In the genomic region with DNA sequence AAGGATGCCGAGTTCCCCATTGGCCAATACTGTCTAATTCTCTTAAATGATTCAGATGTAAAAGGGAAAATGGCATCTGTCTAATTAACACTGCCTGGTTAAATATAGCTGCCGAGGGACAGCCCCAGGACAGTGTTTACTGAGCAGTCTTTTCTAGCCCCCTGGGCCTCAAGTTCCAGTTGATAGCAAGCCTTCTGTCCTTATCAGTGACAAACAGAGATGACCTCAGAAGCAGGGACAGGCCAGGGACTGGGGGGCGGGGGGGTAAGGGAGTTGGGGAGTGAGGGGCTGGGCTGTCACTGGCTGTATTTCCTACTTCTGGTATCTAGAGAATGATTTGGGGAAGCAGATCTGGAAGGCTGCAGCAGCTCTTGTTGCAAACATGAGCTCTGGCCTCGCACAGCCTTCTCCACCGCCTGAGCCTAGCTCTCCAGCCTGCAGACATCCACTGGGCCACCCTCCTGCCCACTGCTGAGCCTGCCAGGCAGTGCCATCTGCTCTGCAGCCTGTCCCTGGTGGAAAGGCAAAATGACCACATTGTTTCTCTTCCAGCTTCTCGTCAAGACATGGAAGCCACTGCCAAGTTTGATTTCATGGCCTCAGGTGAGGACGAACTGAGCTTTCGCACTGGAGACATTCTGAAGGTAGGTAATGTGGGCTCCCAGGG, we compare ENCODE assay signal across 10 mouse cellular contexts. TPM values are rescaled to one million over a fixed set of nuclear protein-coding genes. Genes with fewer than 3 reads are reported as not detected.
DNase-seq lines count a peak whose midpoint lies in the region; ATAC-seq and TF ChIP-seq lines count a peak whose summit lies in the region.
"Had no signal": no experiment of that assay in that cellular context is flagged by ENCODE, and none has a peak within 500 bp of the region (broad histone marks: within the 10 kb centered on the region; RNA-seq: fewer than 3 reads in every experiment).

No protein-coding gene starts in this region.

- 0 out of 2 replicates have a peak, but pooled peaks have one; percentile 37 for TF ChIP-seq POLR2A in bone marrow, adult 2 months (IDR thresholded peaks at IDR 0.05; ENCODE audit: borderline replicate concordance, control insufficient read depth, low read depth, low read length)

- WGBS in hindbrain, embryonic 12.5 days, result 63% methylated on average over 8 of the region's 8 CpGs
- 76% methylated on average over 8 of the region's 8 CpGs for WGBS in hindbrain, embryonic 11.5 days
- WGBS in bone marrow, adult 2 months, result 41% methylated on average over 8 of the region's 8 CpGs
- 67% methylated on average over 8 of the region's 8 CpGs for WGBS in embryonic facial prominence, embryonic 10.5 days
- WGBS in lung, postnatal 0 days, result 44% methylated on average over 8 of the region's 8 CpGs
- 57% methylated on average over 8 of the region's 8 CpGs for WGBS in midbrain, embryonic 15.5 days

- no peak overlapping the region for H3K4me3 ChIP-seq in hindbrain, embryonic 12.5 days
- H3K4me3 ChIP-seq in hindbrain, embryonic 11.5 days (ENCODE audit: low read depth, low read length), result no peak overlapping the region
- H3K4me3 ChIP-seq in bone marrow, adult 2 months (replicated peaks; ENCODE audit: control insufficient read depth, low read depth, low read length), result peak overlapping the region; percentile 79
- no peak overlapping the region; the same call in 1 of the 2 replicates for H3K4me3 ChIP-seq in embryonic facial prominence, embryonic 10.5 days
- H3K4me3 ChIP-seq in lung, postnatal 0 days (ENCODE audit: low read depth, low read length), result no peak overlapping the region
- no peak overlapping the region for H3K4me3 ChIP-seq in midbrain, embryonic 15.5 days

- H3K27me3 ChIP-seq in hindbrain, embryonic 12.5 days, result no peaks in the 10 kb centered on the region
- no peaks in the 10 kb centered on the region for H3K27me3 ChIP-seq in hindbrain, embryonic 11.5 days (ENCODE audit: control insufficient read depth, insufficient read depth, low read length)
- H3K27me3 ChIP-seq in embryonic facial prominence, embryonic 10.5 days (replicated peaks; ENCODE audit: low read depth, poor library complexity, severe bottlenecking), result peaks cover 22% of the 10 kb centered on the region
- no peaks in the 10 kb centered on the region for H3K27me3 ChIP-seq in lung, postnatal 0 days (replicated peaks; ENCODE audit: insufficient read depth, low read length)
- H3K27me3 ChIP-seq in midbrain, embryonic 15.5 days (replicated peaks), result no peaks in the 10 kb centered on the region

- no peak for ATAC-seq in hindbrain, embryonic 12.5 days (ENCODE audit: low FRiP score)
- ATAC-seq in hindbrain, embryonic 11.5 days (ENCODE audit: low FRiP score), result no peak
- peak; percentile 76 for ATAC-seq in megakaryocyte-erythroid progenitor cell, adult 5-6 weeks (replicated peaks; ENCODE audit: low FRiP score, low TSS enrichment, poor library complexity, severe bottlenecking)
- ATAC-seq in lung, postnatal 0 days, result no peak; the same call in 1 of the 2 replicates
- no peak for ATAC-seq in midbrain, embryonic 15.5 days (replicated peaks)

- no peak overlapping the region for H3K4me2 ChIP-seq in hindbrain, embryonic 12.5 days (replicated peaks)
- H3K4me2 ChIP-seq in hindbrain, embryonic 11.5 days (replicated peaks; ENCODE audit: low read depth, low read length), result no peak overlapping the region
- no peak overlapping the region for H3K4me2 ChIP-seq in lung, postnatal 0 days (replicated peaks; ENCODE audit: low read depth, low read length)
- no peak overlapping the region for H3K4me2 ChIP-seq in midbrain, embryonic 15.5 days

- peaks cover 6% of the 10 kb centered on the region; the same call in 1 of the 2 replicates for H3K4me1 ChIP-seq in hindbrain, embryonic 12.5 days
- no peaks in the 10 kb centered on the region for H3K4me1 ChIP-seq in hindbrain, embryonic 11.5 days (replicated peaks; ENCODE audit: control insufficient read depth, insufficient read depth, low read length)
- H3K4me1 ChIP-seq in bone marrow, adult 2 months (ENCODE audit: control insufficient read depth, insufficient read depth, low read length), result peaks cover 7% of the 10 kb centered on the region
- H3K4me1 ChIP-seq in embryonic facial prominence, embryonic 10.5 days, result peaks cover 14% of the 10 kb centered on the region
- H3K4me1 ChIP-seq in lung, postnatal 0 days (ENCODE audit: insufficient read depth, low read depth, low read length), result no peaks in the 10 kb centered on the region
- no peaks in the 10 kb centered on the region for H3K4me1 ChIP-seq in midbrain, embryonic 15.5 days

- H3K9me3 ChIP-seq in hindbrain, embryonic 12.5 days (replicated peaks), result no peaks in the 10 kb centered on the region
- H3K9me3 ChIP-seq in hindbrain, embryonic 11.5 days (ENCODE audit: control insufficient read depth, low read length), result no peaks in the 10 kb centered on the region
- H3K9me3 ChIP-seq in embryonic facial prominence, embryonic 10.5 days, result no peaks in the 10 kb centered on the region
- H3K9me3 ChIP-seq in lung, postnatal 0 days (ENCODE audit: low read length), result no peaks in the 10 kb centered on the region
- H3K9me3 ChIP-seq in midbrain, embryonic 15.5 days, result no peaks in the 10 kb centered on the region

- no peak overlapping the region for H3K9ac ChIP-seq in hindbrain, embryonic 12.5 days
- no peak overlapping the region for H3K9ac ChIP-seq in hindbrain, embryonic 11.5 days (ENCODE audit: low read depth, low read length)
- H3K9ac ChIP-seq in lung, postnatal 0 days (replicated peaks; ENCODE audit: low read depth), result no peak overlapping the region
- no peak overlapping the region for H3K9ac ChIP-seq in midbrain, embryonic 15.5 days

- H3K27ac ChIP-seq in hindbrain, embryonic 12.5 days, result peak overlapping the region; percentile 55; the same call in 1 of the 2 replicates
- H3K27ac ChIP-seq in hindbrain, embryonic 11.5 days (ENCODE audit: low read depth, low read length), result no peak overlapping the region
- peak overlapping the region; percentile 95 for H3K27ac ChIP-seq in bone marrow, adult 2 months (ENCODE audit: control insufficient read depth, insufficient read depth, low read depth, low read length, poor library complexity)
- H3K27ac ChIP-seq in embryonic facial prominence, embryonic 10.5 days (replicated peaks), result peak overlapping the region; percentile 65
- H3K27ac ChIP-seq in lung, postnatal 0 days (ENCODE audit: low read length), result no peak overlapping the region
- no peak overlapping the region for H3K27ac ChIP-seq in midbrain, embryonic 15.5 days

- TF ChIP-seq EP300 in lung, postnatal 0 days (IDR thresholded peaks at IDR 0.05), result no peak

- no peak for TF ChIP-seq CTCF in bone marrow, adult 2 months (IDR thresholded peaks at IDR 0.05; ENCODE audit: control insufficient read depth, insufficient read depth, low read length)
- TF ChIP-seq CTCF in lung, postnatal 0 days (IDR thresholded peaks at IDR 0.05), result no peak

- no peaks in the 10 kb centered on the region for H3K36me3 ChIP-seq in hindbrain, embryonic 12.5 days
- H3K36me3 ChIP-seq in hindbrain, embryonic 11.5 days (ENCODE audit: control insufficient read depth, insufficient read depth, low read length), result no peaks in the 10 kb centered on the region
- H3K36me3 ChIP-seq in embryonic facial prominence, embryonic 10.5 days (replicated peaks), result no peaks in the 10 kb centered on the region
- H3K36me3 ChIP-seq in lung, postnatal 0 days (ENCODE audit: insufficient read depth, low read length), result no peaks in the 10 kb centered on the region
- H3K36me3 ChIP-seq in midbrain, embryonic 15.5 days (replicated peaks), result no peaks in the 10 kb centered on the region

- DNase-seq in hindbrain, embryonic 11.5 days (ENCODE audit: low spot score), result no peak
- DNase-seq in embryonic facial prominence, embryonic 10.5 days (ENCODE audit: low spot score), result no peak
- DNase-seq in left cerebral cortex, adult 18-20 months (ENCODE audit: low spot score in 2 of 2), result no peak
- DNase-seq in lung, postnatal 0 days (ENCODE audit: low spot score), result no peak

RNA-seq across cellular contexts. Expression of a gene that starts 48.3 kb away (rescaled TPM):
- 0.36 and 0.74 TPM in 2 replicates for polyA plus RNA-seq in hindbrain, embryonic 12.5 days (2016; fragmentation: Nextera tagmentation; extraction: Ambion mirVana)
- polyA plus RNA-seq in hindbrain, embryonic 11.5 days (2014; fragmentation: Nextera tagmentation; extraction: Ambion mirVana), result 0.11 TPM in 2 replicates
- polyA plus RNA-seq in bone marrow, adult 2 months (2011; ENCODE audit: insufficient read depth, insufficient read length, low replicate concordance, missing spikeins), result 0.54 TPM in 1 of 2 replicates, not detected in the other
- 3.6 and 4.8 TPM in 2 replicates for polyA plus RNA-seq in embryonic facial prominence, embryonic 10.5 days (2016; fragmentation: Nextera tagmentation; extraction: Ambion mirVana)
- not detected in 2 replicates for total RNA-seq in megakaryocyte-erythroid progenitor cell, adult 5-6 weeks (2014; fragmentation: Nextera tagmentation)
- total RNA-seq in megakaryocyte-erythroid progenitor cell, adult 5-6 weeks (2017), result not detected in 2 replicates
- under 1 TPM; 0.16 to 0.54 TPM for total RNA-seq in left cerebral cortex, adult 18-20 months (2021)
- polyA plus RNA-seq in lung, postnatal 0 days (2015; fragmentation: Nextera tagmentation; extraction: Ambion mirVana), result 0.73 and 0.80 TPM in 2 replicates
- 0.36 and 0.52 TPM in 2 replicates for polyA plus RNA-seq in midbrain, embryonic 15.5 days (2015; fragmentation: Nextera tagmentation; extraction: Ambion mirVana)

RNA-seq across cellular contexts. Expression of a gene that starts 50.9 kb away (rescaled TPM):
- 3.0 and 3.8 TPM in 2 replicates for polyA plus RNA-seq in hindbrain, embryonic 12.5 days (2016; fragmentation: Nextera tagmentation; extraction: Ambion mirVana)
- polyA plus RNA-seq in hindbrain, embryonic 11.5 days (2014; fragmentation: Nextera tagmentation; extraction: Ambion mirVana), result 3.0 and 3.9 TPM in 2 replicates
- 36.0 and 52.0 TPM in 2 replicates for polyA plus RNA-seq in bone marrow, adult 2 months (2011; ENCODE audit: insufficient read depth, insufficient read length, low replicate concordance, missing spikeins)
- polyA plus RNA-seq in embryonic facial prominence, embryonic 10.5 days (2016; fragmentation: Nextera tagmentation; extraction: Ambion mirVana), result 0.72 and 1.0 TPM in 2 replicates
- total RNA-seq in megakaryocyte-erythroid progenitor cell, adult 5-6 weeks (2014; fragmentation: Nextera tagmentation), result 2.0 and 7.1 TPM in 2 replicates
- total RNA-seq in megakaryocyte-erythroid progenitor cell, adult 5-6 weeks (2017), result 1.1 and 7.0 TPM in 2 replicates
- total RNA-seq in left cerebral cortex, adult 18-20 months (2021), result under 1 TPM; 0.33 to 0.56 TPM
- 1.9 and 2.2 TPM in 2 replicates for polyA plus RNA-seq in lung, postnatal 0 days (2015; fragmentation: Nextera tagmentation; extraction: Ambion mirVana)
- 0.41 and 0.46 TPM in 2 replicates for polyA plus RNA-seq in midbrain, embryonic 15.5 days (2015; fragmentation: Nextera tagmentation; extraction: Ambion mirVana)

RNA-seq across cellular contexts. Expression of a gene that starts 58.3 kb away (rescaled TPM):
- polyA plus RNA-seq in hindbrain, embryonic 12.5 days (2016; fragmentation: Nextera tagmentation; extraction: Ambion mirVana), result not detected in 2 replicates
- polyA plus RNA-seq in hindbrain, embryonic 11.5 days (2014; fragmentation: Nextera tagmentation; extraction: Ambion mirVana), result not detected in 2 replicates
- 0.72 TPM in 1 of 2 replicates, not detected in the other for polyA plus RNA-seq in bone marrow, adult 2 months (2011; ENCODE audit: insufficient read depth, insufficient read length, low replicate concordance, missing spikeins)
- polyA plus RNA-seq in embryonic facial prominence, embryonic 10.5 days (2016; fragmentation: Nextera tagmentation; extraction: Ambion mirVana), result not detected in 2 replicates
- not detected in 2 replicates for total RNA-seq in megakaryocyte-erythroid progenitor cell, adult 5-6 weeks (2014; fragmentation: Nextera tagmentation)
- not detected in 2 replicates for total RNA-seq in megakaryocyte-erythroid progenitor cell, adult 5-6 weeks (2017)
- total RNA-seq in left cerebral cortex, adult 18-20 months (2021), result not detected
- not detected in 2 replicates for polyA plus RNA-seq in lung, postnatal 0 days (2015; fragmentation: Nextera tagmentation; extraction: Ambion mirVana)
- polyA plus RNA-seq in midbrain, embryonic 15.5 days (2015; fragmentation: Nextera tagmentation; extraction: Ambion mirVana), result not detected in 2 replicates
- total RNA-seq: layer of hippocampus, postnatal 14 days had no signal
- polyA plus RNA-seq: neural tube, embryonic 11.5 days had no signal

Comparison
In these comparisons a context has a peak if more than half of its experiments do, and no peak if none do; other contexts are left out.
1. H3K27ac ChIP-seq: peak in hindbrain, embryonic 12.5 days (single experiment), bone marrow, adult 2 months (single experiment) and embryonic facial prominence, embryonic 10.5 days (single experiment); none in hindbrain, embryonic 11.5 days (single experiment), lung, postnatal 0 days (single experiment) and midbrain, embryonic 15.5 days (single experiment).